Mouse (Mus musculus) myocyte (in vitro differentiated cells): Measurements from ENCODE around the gene Tenm2.

Source experiments
- E2F4 ChIP-seq: IDR thresholded peaks from one replicate; pipeline ENCODE4 v1.6.1; 2011; ENCODE audit warnings: mild to moderate bottlenecking, control low read depth, moderate library complexity; ENCODE audit not compliant: insufficient read depth
- POLR2A ChIP-seq: IDR thresholded peaks from one replicate; pipeline ENCODE4 v1.6.1; 2011; ENCODE audit warnings: low read depth, mild to moderate bottlenecking, control low read depth, moderate library complexity; ENCODE audit not compliant: insufficient read length
- USF1 ChIP-seq: IDR thresholded peaks from one replicate; pipeline ENCODE4 v1.6.1; 2011; ENCODE audit warnings: low read depth, mild to moderate bottlenecking, control low read depth, moderate library complexity

GRCm38 (mm10) chr11:36103556-36103955 is 1132.2 kb downstream of the Tenm2 start:
- TF ChIP-seq POLR2A (no peak), E2F4 (no peak), USF1 (no peak)
